Mouse (Mus musculus): ENCODE results near the gene Tfap4.

The Tfap4 gene

DNA sequence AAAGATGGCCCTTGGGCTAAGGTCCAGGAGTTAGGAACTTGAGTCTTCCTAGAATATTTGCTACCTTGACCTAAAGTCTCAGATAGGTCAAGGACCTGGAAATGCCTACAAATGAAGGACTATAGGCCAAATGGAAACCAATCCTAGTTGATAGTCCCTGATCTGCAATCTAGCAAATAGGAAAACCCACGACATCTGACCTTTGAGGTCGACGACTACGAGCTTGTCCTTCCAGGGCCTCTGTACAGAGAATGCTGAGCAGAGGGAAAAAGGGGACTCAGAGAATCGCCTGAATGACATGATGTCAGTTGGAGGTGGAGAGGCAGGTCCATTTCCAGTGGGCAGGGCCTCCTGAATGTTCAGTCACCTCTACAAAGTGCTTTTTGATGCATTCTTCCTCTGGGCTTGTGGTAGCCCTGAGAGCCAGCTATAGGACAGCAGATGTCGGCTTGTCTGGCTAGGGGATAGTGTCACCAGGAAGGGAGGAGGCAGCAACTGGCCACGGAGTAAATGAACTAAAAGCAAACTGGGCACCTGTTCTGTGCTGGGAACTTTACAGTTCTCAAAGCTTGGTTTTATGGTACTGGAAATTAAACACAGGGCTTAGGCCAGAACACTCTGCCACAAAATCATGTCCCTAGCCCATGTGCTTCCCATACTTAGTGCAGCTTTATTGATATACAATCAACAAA is 36.2 kb downstream of the Tfap4 start:
- in situ Hi-C loops (cut with MboI; ENCODE audit: unreplicated experiment in 2 of 2), result no loop called here

DNA sequence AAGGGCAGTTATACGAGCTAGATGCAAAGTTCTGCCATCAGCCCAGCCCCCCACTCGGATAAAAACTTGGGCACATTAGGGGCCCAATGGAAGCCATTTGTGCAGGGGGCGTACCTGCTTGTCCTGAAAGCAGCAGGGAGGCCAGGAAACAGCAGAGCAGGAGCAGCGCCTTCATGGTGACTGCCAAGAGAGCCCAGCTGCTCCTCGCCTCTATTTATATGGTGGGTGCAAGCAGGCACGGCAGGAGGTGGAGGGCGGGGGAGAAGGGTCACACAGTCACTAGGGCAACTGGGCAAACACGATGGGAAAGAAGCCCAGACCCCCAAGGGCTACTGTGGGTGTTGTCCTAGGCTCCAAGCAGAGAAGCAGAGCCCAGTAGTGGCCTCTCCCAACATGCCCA is 36.8 kb downstream of the Tfap4 start:
- in situ Hi-C loops (cut with MboI; ENCODE audit: unreplicated experiment in 2 of 2), result no loop called here

- in situ Hi-C loops (cut with MboI; ENCODE audit: unreplicated experiment in 2 of 2), result no loop called here
Measured at GRCm38 (mm10) chr16:4521735-4522530, 37.7 kb downstream of the Tfap4 start.

DNA sequence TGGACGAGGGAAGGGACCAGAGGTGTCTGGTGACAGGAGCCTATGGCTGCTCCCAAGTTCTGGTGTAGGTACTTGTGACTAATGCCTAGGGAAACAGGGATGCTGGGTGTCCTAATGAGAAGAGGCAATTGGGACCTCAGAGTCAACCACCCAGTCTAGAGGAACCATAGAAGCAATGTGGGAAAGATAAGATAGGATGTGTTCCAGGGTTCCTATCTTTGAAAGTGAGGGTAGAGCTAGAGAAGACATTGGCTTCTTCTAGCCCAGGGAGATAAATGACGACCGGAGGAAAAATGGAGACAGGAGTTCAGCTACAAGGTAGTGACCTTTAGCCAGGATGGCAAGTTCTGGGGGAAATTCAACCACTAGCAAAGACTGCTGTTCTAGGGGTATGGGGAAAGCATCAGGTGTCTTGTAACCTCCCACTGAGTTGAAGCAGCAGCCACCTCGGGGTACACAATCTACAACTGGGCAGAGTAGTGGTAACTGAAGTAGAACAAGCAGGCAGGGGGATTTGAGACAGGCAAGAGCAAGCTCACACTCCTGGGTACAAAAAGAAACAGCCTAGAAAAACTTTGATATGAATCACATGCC is 38.5 kb downstream of the Tfap4 start:
- in situ Hi-C loops (cut with MboI; ENCODE audit: unreplicated experiment in 2 of 2), result no loop called here

DNA sequence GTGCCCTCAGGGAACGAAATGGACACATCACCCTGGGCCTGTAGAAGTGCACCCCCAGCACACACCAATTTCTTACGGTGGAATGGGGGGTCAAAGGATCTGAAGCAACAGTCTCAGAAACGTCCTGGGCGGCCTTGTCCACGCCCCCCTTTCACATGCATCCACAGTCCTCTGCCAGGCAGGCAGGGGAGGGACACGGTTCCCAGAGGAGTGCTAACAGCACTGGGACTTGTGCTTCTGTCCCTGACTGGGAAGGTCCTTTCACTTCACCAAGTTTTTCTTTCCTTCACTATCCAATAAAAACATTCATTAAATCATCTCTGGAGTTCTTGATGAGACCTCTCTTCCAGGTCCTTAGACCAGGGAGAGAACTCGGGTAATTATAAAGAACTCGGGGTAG is 39.0 kb downstream of the Tfap4 start:
- in situ Hi-C loops (cut with MboI; ENCODE audit: unreplicated experiment in 2 of 2), result no loop called here

- in situ Hi-C loops (cut with MboI; ENCODE audit: unreplicated experiment in 2 of 2), result no loop called here
Measured at GRCm38 (mm10) chr16:4519825-4520224, 39.8 kb downstream of the Tfap4 start.

DNA sequence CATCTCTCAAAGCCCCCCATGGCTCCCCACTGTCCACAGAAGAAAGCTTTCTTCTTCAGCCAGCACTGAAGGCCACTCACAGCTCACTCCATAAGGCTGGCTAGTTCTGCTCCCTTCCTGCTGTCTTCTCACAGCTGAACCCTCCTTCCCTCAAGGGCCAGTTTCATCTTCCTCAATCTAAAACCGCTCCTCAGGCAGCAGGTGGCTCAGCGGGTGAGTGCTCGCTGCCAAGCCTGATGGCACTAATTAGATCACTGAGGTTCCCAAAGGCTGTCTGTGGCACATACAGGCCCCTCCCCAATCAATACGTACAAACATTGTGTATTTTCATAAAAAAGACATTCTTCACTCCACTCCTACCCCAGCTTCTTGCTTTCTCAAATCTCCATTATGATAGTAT is 40.5 kb downstream of the Tfap4 start:
- in situ Hi-C loops (cut with MboI; ENCODE audit: unreplicated experiment in 2 of 2), result no loop called here

- in situ Hi-C loops (cut with MboI; ENCODE audit: unreplicated experiment in 2 of 2), result no loop called here
Measured at GRCm38 (mm10) chr16:4517906-4518305, 41.7 kb downstream of the Tfap4 start.

- in situ Hi-C loops (cut with MboI; ENCODE audit: unreplicated experiment in 2 of 2), result no loop called here
Measured at GRCm38 (mm10) chr16:4514383-4514782, 45.3 kb downstream of the Tfap4 start.

DNA sequence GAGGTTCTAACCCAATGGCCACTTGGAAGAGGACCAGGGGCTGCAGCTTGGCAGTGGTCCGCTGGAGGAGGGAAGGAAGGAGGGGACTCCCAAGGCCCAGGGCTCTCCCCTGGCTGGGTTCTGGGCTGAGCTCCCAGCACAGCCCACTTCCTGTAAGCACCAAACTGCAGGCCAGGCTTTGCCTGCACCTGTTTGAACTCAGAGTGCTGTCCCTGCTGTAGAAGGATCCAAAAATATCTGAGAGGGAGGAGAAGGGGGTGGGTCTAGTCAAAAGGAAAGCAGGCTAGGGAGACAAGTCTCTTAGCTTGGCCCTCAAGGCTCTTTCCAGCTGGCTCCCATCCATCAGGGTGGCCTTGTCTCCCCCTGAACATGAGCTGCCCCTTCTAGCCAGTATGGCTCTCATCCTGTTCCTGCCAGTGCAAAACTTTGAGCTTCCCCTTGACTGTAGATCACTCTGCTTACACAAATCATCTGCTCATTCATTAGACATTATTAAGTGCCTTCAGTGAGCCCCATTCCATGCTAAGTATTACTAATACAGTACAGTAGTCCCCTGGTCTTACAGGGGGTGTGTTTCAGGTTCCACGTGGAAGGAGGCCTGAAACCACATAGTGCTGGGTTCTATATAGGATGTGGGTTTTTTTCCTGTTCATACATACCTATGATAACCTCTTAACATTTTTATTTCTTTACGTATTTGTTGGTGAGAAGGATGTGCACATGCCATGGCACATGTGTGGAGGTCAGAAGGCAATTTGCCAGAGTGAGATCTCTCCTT is 46.8 kb downstream of the Tfap4 start:
- in situ Hi-C loops (cut with MboI; ENCODE audit: unreplicated experiment in 2 of 2), result no loop called here

GRCm38 (mm10) chr16:4511371-4511770 is 48.3 kb downstream of the Tfap4 start:
- in situ Hi-C loops (cut with MboI; ENCODE audit: unreplicated experiment in 2 of 2), result no loop called here

GRCm38 (mm10) chr16:4506181-4506580 is 53.5 kb downstream of the Tfap4 start:
- in situ Hi-C loops (cut with MboI; ENCODE audit: unreplicated experiment in 2 of 2), result no loop called here

- in situ Hi-C loops (cut with MboI; ENCODE audit: unreplicated experiment in 2 of 2), result loop anchor here in 1 of 2 experiments (5.0 kb wide), 1 partner anchor 34 kb away; no protein-coding TSS in a partner anchor
Measured at GRCm38 (mm10) chr16:4503495-4503894, 56.2 kb downstream of the Tfap4 start.

GRCm38 (mm10) chr16:4502568-4502967 is 57.1 kb downstream of the Tfap4 start:
- in situ Hi-C loops (cut with MboI; ENCODE audit: unreplicated experiment in 2 of 2), result loop anchor here in 1 of 2 experiments (5.0 kb wide), 1 partner anchor 35 kb away; no protein-coding TSS in a partner anchor

DNA sequence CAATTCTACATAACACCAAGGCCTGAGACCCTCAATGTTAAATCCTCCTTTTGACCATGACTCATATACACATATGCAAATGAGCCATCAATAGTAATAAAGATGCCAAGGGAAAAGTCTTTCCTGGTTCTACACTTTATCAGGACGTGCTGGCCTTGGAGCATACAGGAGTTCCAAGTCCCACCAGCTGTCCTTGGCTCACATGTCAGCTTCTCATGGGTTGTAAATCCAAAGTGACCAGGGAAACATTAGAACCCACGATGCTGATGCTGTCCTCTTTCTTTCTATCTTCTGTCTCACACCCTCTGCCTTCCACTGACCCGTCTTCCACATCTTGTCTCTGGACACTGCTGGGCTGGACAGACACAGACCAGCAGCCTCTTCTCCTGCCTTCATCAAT is 58.0 kb downstream of the Tfap4 start:
- in situ Hi-C loops (cut with MboI; ENCODE audit: unreplicated experiment in 2 of 2), result loop anchor here in 1 of 2 experiments (5.0 kb wide), 1 partner anchor 36 kb away; no protein-coding TSS in a partner anchor

- in situ Hi-C loops (cut with MboI; ENCODE audit: unreplicated experiment in 2 of 2), result loop anchor here in 1 of 2 experiments (5.0 kb wide), 1 partner anchor 37 kb away; no protein-coding TSS in a partner anchor
Measured at GRCm38 (mm10) chr16:4500598-4501385, 58.9 kb downstream of the Tfap4 start.

- in situ Hi-C loops (cut with MboI; ENCODE audit: unreplicated experiment in 2 of 2), result loop anchor here in 1 of 2 experiments (5.0 kb wide), 1 partner anchor 114 kb away; no protein-coding TSS in a partner anchor
Measured at GRCm38 (mm10) chr16:4497762-4498607, 61.7 kb downstream of the Tfap4 start.

DNA sequence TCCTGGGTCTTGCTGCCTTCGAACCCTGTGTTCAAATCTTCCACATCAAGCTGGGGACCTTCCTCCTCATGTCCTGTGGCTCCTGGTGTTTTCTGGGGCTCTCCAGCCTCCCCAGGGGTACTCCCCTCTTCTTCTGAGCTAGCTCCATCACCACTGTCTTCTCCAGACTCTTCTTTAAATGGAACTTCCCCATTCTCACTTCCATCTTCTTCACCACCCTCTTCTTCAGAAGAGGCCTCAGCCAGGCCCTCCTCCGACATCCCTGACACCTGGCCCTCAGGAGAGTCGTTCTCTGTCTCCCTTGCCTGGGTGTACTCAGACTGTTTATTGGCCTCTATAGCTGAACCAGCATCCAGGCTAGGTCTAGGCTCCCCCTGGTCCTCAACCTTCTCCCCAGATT is 63.2 kb downstream of the Tfap4 start:
- in situ Hi-C loops (cut with MboI; ENCODE audit: unreplicated experiment in 2 of 2), result loop anchor here in 1 of 2 experiments (5.0 kb wide), 1 partner anchor 116 kb away; no protein-coding TSS in a partner anchor

DNA sequence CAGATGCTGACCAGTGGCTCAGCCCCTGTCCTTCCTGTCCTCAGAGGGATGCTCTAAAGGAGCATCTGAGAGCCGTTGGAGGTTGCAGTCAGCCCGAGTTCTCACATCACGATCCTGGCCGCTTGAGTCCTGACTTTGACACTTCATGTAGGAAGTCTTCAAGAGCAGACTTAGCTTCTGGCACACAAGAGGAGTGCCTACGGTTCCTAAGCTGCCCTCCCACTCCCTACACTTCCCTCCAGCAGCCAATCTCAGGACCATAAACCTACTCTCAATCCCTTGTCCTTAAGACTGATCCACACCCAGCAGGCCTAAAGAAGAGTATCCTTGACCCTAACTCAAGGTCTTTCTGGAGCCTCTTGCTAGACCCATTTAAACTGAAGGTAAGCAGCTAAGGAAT is 63.8 kb downstream of the Tfap4 start:
- in situ Hi-C loops (cut with MboI; ENCODE audit: unreplicated experiment in 2 of 2), result loop anchor here in 1 of 2 experiments (5.0 kb wide), 1 partner anchor 116 kb away; no protein-coding TSS in a partner anchor

Data from v-Abl transformed pro-B cells (cell line).